Mouse (Mus musculus) adrenal gland, postnatal 0 days (tissue): ENCODE results near the gene Cenpq. TPM values are rescaled to one million over a fixed set of nuclear protein-coding genes. Genes with fewer than 3 reads are reported as not detected.

Experiments
- polyA plus RNA-seq: library from polyadenylated mRNA; unstranded; fragments of >200 nt; fragmentation: Nextera tagmentation; extraction: Ambion mirVana; gene quantifications from 2 replicates; pipeline ENCODE4 v1.2.1, GENCODE M21; 2015

The Cenpq gene
- polyA plus RNA-seq = 22.2 and 23.1 TPM in 2 replicates

DNA sequence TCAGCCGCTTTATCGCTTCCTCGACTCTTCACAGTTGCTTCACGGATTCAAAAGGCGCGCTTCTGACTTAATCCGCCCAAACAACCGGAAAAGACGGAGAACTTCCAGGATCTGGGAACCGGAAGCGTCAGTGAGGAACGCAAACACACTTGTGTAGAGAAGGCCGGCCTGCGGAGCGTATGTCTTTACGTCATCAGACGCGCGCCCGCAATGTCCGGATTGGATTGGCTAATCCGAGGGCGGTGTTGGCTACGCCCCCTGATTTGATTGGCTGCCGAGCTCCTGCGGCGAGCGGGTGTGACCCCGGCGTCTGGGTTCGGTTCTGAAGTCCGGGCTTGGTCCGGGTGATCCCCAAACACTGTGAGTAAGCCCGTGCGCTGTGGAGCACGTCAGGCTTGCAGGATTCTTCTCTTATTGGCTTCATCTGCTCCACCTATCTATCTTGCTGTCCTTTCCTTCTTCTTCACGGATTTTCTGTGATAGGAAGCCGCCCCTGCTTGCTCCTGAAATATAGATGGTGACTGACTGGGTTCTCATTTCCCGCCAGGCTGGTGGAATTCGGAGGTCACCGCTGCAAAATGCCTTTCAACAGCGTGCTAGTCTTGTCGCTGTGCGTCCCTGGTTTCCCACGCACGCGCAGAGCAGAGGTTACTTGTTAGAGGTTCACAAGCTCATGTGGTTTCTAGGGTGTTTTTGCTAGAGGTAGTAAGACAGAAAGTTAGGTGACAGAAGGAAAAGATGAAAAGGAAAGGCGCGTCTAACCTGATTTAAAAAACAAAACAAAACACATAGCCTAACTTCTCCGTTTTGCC, at the start of gene Cenpq, which contains the start of gene Mut:
Gene Cenpq, minus strand, starts transcription at position 628 of the 812 bp plus-strand sequence.
Gene Mut, plus strand, starts transcription at position 266 of the 812 bp plus-strand sequence.

DNA sequence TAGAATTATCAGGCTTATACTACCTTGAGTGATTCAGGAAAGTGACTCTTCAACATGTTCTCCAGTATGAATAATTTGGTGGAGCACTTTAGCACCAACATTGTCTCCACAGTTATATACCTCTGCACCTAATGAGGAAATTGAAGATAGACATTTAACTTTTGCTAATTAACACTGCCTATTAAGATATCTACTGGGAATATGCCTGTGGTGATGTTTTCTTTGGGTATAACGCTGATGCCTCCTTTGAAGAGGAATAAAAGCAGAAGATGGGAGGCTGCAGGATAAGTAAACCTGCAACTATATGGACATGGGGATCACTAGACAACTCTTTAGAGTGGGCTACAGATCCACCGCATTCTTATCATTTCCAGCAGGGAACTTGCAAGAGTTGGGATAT, 20.6 kb downstream of the Cenpq start, which contains the start of gene Glyatl3:
Gene Glyatl3, minus strand, starts transcription at position 101 of the 400 bp plus-strand sequence.

DNA sequence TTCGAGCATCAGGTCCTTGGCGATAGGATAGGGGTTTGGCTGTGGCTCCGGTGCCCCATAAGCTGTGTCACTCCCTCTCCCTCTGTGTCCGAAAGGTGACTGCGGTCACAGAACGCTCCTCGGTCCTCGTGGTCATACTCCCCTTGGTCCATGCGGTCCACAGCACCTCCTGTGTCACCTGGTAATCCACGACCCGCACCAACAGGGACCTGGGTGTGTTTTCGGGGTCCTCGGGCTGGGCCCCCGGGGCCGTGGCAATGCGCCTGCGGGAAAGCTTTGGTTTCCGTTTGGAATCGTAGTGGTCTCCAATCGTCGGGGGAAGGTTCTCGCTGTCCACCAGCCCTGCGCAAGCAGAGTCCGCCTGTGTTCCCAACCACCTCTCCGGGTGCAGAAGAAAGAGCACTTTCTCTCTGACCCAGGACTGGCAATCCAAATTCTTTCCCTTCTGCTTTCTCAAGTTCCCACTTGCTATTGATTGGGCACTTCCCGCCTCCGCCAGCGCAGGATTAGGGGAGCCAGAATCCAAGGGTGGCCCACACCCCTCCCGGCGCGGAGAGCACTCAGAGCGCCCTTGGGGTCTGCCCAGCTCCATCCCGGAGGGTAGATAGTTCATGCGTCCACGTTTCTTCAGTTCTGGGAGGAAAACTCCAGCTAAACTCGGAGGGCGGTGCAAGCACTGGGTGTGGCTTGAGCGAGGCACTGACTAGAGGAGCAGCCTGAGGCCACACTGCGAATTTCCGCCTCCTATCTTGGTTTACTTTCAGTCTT, 54.7 kb downstream of the Cenpq start, which contains the start of gene 9130008F23Rik:
Gene 9130008F23Rik, minus strand, starts transcription at position 636 of the 768 bp plus-strand sequence.

Other genes starting within 250 kb of the Cenpq start
- not detected in 2 replicates for gene Esp1, start 207.9 kb downstream of the Cenpq start, polyA plus RNA-seq
- not detected in 2 replicates for gene Crisp2, start 128.0 kb downstream of the Cenpq start, polyA plus RNA-seq
- gene Rhag, start 123.9 kb downstream of the Cenpq start, polyA plus RNA-seq = 4.0 and 11.4 TPM in 2 replicates
- 0.77 and 1.5 TPM in 2 replicates for gene 9130008F23Rik, start 54.5 kb downstream of the Cenpq start, polyA plus RNA-seq
- not detected in 2 replicates for gene Glyatl3, start 20.7 kb downstream of the Cenpq start, polyA plus RNA-seq
- 35.8 and 72.4 TPM in 2 replicates for gene Mut, start 362 bp downstream of the Cenpq start, polyA plus RNA-seq